Mouse (Mus musculus): ENCODE measurements at regions not wholly inside any gene's neighbourhood (a gene's known extent, or its start where the extent isn't known, plus 50 kb on each side); places are given as distances from the start of the nearest gene placed in this dataset.

DNA sequence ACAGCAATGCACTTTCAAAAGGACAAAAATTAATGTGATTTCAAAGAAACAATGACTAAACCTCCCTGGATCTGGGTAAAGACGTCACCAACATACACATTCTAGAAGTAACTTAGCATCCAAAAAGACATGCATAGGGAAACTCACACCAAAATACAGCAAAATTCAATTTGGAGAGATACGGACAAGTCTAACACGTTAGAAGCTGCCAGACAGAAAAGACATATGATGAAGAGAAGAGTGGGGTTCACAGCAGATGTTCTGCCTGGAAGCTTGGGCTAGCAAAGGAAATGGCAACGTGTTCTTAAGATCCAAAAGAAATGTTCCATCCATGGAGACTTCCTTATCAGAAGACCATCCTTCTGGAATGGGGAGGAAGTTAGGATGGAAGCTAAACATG lies 868.6 kb downstream of the A830018L16Rik start:
- in situ Hi-C loops (cut with MboI; ENCODE audit: low pct_ligation_motif_present, low pct_unique_long_range_greater_than_20kb, low sequenced_read_pairs) = no loop called here
- DNase-seq (ENCODE audit: extremely low read depth) = no peak
- no peaks in the 10 kb centered on the region for H3K79me2 ChIP-seq (replicated peaks; ENCODE audit: control insufficient read depth, extremely low read depth, insufficient read depth, poor library complexity, severe bottlenecking)
- TF ChIP-seq HCFC1 (IDR thresholded peaks at IDR 0.05; ENCODE audit: low read depth, low read length) (no peak), MEF2A (IDR thresholded peaks at IDR 0.05; ENCODE audit: borderline replicate concordance, low read depth, low read length) (no peak), SIN3A (IDR thresholded peaks at IDR 0.05; ENCODE audit: low read length) (no peak), ZNF384 (IDR thresholded peaks at IDR 0.05; ENCODE audit: low read depth, low read length) (no peak), ELF1 (IDR thresholded peaks at IDR 0.05; ENCODE audit: low read depth, low read length) (no peak), CHD2 (IDR thresholded peaks at IDR 0.05; ENCODE audit: low read length) (no peak)
- dilution Hi-C loops (cut with MboI; ENCODE audit: extremely low pct_ligation_motif_present, extremely low pct_unique_long_range_greater_than_20kb, low sequenced_read_pairs) = no loop called here
- H3K27me3 ChIP-seq (replicated peaks) = no peaks in the 10 kb centered on the region
- no peak overlapping the region for H3K4me3 ChIP-seq (replicated peaks in 1 of 3; ENCODE audit: low read depth in 2 of 3, low read length in 2 of 3, poor library complexity in 1 of 3)
- no peak overlapping the region for H3K27ac ChIP-seq (ENCODE audit: insufficient read depth, low read depth)
- peaks cover 0 to 3% of the 10 kb centered on the region in 2 experiments; a peak in 1 of 4 replicates for H3K4me1 ChIP-seq (ENCODE audit: control insufficient read depth in 1 of 2, insufficient read depth in 2 of 2)
- no peak overlapping the region for H3K4me2 ChIP-seq (ENCODE audit: insufficient read depth, low read depth, poor library complexity, severe bottlenecking)
- no peak overlapping the region for H3K9ac ChIP-seq (ENCODE audit: insufficient read depth, low read depth)
- H3K9me3 ChIP-seq (replicated peaks; ENCODE audit: low read length) = no peaks in the 10 kb centered on the region
- H3K36me3 ChIP-seq (replicated peaks in 1 of 2; ENCODE audit: control insufficient read depth in 1 of 2, insufficient read depth in 1 of 2, low read length in 1 of 2) = no peaks in the 10 kb centered on the region

DNA sequence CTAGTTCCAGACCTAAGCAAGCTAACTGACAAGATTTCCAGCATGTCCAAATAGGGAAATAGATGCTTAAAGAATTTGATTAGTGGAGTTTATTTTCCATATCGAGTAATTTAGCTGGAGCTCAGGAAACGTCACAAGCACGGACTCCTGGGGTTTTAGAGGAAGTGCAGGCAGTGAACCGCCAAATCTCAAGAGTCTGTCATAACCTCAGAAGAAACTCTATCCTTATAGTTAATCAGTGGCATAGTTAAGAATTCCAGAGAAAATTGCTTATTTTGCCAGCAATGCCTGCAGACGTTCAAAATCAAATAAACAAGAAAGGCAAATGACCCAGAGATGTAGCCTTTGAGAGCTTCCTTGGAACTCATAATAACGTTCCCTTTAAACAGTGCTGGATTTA lies 871.6 kb downstream of the A830018L16Rik start:
- in situ Hi-C loops (cut with MboI; ENCODE audit: low pct_ligation_motif_present, low pct_unique_long_range_greater_than_20kb, low sequenced_read_pairs) (no loop called here), dilution Hi-C loops (cut with MboI; ENCODE audit: extremely low pct_ligation_motif_present, extremely low pct_unique_long_range_greater_than_20kb, low sequenced_read_pairs) (no loop called here)
- Histone ChIP-seq H3K36me3 (replicated peaks in 1 of 2; ENCODE audit: control insufficient read depth in 1 of 2, insufficient read depth in 1 of 2, low read length in 1 of 2) (no peaks in the 10 kb centered on the region), H3K27me3 (replicated peaks) (no peaks in the 10 kb centered on the region), H3K27ac (ENCODE audit: insufficient read depth, low read depth) (no peak overlapping the region), H3K9me3 (replicated peaks; ENCODE audit: low read length) (no peaks in the 10 kb centered on the region), H3K4me1 (ENCODE audit: control insufficient read depth in 1 of 2, insufficient read depth in 2 of 2) (peaks cover 0 to 3% of the 10 kb centered on the region in 2 experiments; a peak in 1 of 4 replicates), H3K79me2 (replicated peaks; ENCODE audit: control insufficient read depth, extremely low read depth, insufficient read depth, poor library complexity, severe bottlenecking) (no peaks in the 10 kb centered on the region), H3K4me3 (replicated peaks in 1 of 3; ENCODE audit: low read depth in 2 of 3, low read length in 2 of 3, poor library complexity in 1 of 3) (no peak overlapping the region), H3K4me2 (ENCODE audit: insufficient read depth, low read depth, poor library complexity, severe bottlenecking) (no peak overlapping the region), H3K9ac (ENCODE audit: insufficient read depth, low read depth) (no peak overlapping the region)
- TF ChIP-seq HCFC1 (IDR thresholded peaks at IDR 0.05; ENCODE audit: low read depth, low read length) (no peak), CHD1 (IDR thresholded peaks at IDR 0.05; ENCODE audit: low read depth, low read length) (no peak), MXI1 (IDR thresholded peaks at IDR 0.05; ENCODE audit: low read depth, low read length) (no peak), TCF12 (IDR thresholded peaks at IDR 0.05; ENCODE audit: low read depth, low read length) (no peak), ETS1 (conservative IDR thresholded peaks at IDR 0.05; ENCODE audit: low read depth, low read length) (no peak), RCOR1 (conservative IDR thresholded peaks at IDR 0.05; ENCODE audit: low read depth, low read length) (no peak), GABPA (IDR thresholded peaks at IDR 0.05; ENCODE audit: insufficient replicate concordance, low read depth, low read length) (no peak), USF2 (conservative IDR thresholded peaks at IDR 0.05; ENCODE audit: low read depth, low read length) (no peak), POLR2AphosphoS2 (IDR thresholded peaks at IDR 0.05; ENCODE audit: low read depth, low read length) (no peak), JUN (IDR thresholded peaks at IDR 0.05; ENCODE audit: insufficient read depth, low read depth, low read length) (no peak), MEF2A (IDR thresholded peaks at IDR 0.05; ENCODE audit: borderline replicate concordance, low read depth, low read length) (no peak), MAZ (IDR thresholded peaks at IDR 0.05; ENCODE audit: low read depth, low read length) (no peak), NRF1 (IDR thresholded peaks at IDR 0.05; ENCODE audit: low read depth, low read length) (no peak), MAFK (IDR thresholded peaks at IDR 0.05; ENCODE audit: insufficient replicate concordance, low read length) (no peak), TBP (conservative IDR thresholded peaks at IDR 0.05; ENCODE audit: low read depth, low read length) (no peak), SIN3A (IDR thresholded peaks at IDR 0.05; ENCODE audit: low read length) (no peak), ELF1 (IDR thresholded peaks at IDR 0.05; ENCODE audit: low read depth, low read length) (no peak), BHLHE40 (IDR thresholded peaks at IDR 0.05; ENCODE audit: low read depth, low read length) (no peak), UBTF (IDR thresholded peaks at IDR 0.05; ENCODE audit: low read depth, low read length) (no peak), CTCF (conservative IDR thresholded peaks at IDR 0.05 in 1 of 2, IDR thresholded peaks at IDR 0.05 in 1 of 2; ENCODE audit: low read depth in 2 of 2, low read length in 2 of 2) (no peak)
- no peak for DNase-seq (ENCODE audit: extremely low read depth)
